Mouse (Mus musculus): ENCODE measurements at regions not wholly inside any gene's neighbourhood (a gene's known extent, or its start where the extent isn't known, plus 50 kb on each side); places are given as distances from the start of the nearest gene placed in this dataset.

DNA sequence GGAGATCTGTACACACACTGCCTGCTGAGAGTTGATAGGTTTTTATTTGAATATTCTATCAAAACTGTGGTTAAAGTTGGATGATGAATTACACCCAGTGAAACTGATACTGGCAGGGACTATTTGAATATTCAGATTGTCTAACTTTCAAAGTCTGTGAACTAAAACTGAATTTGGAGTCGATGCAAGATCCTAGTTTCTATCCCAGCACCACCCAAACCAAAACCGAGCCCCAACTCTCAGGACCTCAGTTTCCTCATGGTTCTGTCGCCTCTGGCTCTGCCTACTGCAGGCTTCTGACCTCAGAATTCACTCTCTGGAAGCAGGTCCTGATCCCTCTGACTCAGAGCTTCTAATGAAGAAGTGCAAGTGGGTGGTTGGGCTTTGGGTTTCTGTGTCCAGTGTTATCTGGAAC is 170.8 kb downstream of the Cd47 start:
- TF ChIP-seq CTCF (IDR thresholded peaks at IDR 0.05) (no peak), POLR2A (IDR thresholded peaks at IDR 0.05; ENCODE audit: insufficient read depth, low read depth, low read length) (no peak), EP300 (IDR thresholded peaks at IDR 0.05; ENCODE audit: insufficient read depth, low read depth, low read length) (no peak)
